Mouse (Mus musculus): ENCODE measurements at regions not wholly inside any gene's neighbourhood (a gene's known extent, or its start where the extent isn't known, plus 50 kb on each side); places are given as distances from the start of the nearest gene placed in this dataset.

- DNase-seq (ENCODE audit: low read depth, low spot score): no peak
These were observed 61.8 kb upstream of the Dync1i1 start for GRCm38 (mm10) chr6:5663433-5664175.

- DNase-seq (ENCODE audit: low read depth, low spot score): peak; percentile 82
These were observed 80.2 kb upstream of the Dync1i1 start for GRCm38 (mm10) chr6:5645150-5645732.

- no peak for DNase-seq (ENCODE audit: low read depth, low spot score)
These were observed 91.2 kb upstream of the Dync1i1 start for GRCm38 (mm10) chr6:5634222-5634621.

- peak; percentile 74 for DNase-seq (ENCODE audit: low read depth, low spot score)
These were observed 92.3 kb upstream of the Dync1i1 start for GRCm38 (mm10) chr6:5633036-5633708.

GRCm38 (mm10) chr6:5624085-5624484, 101.4 kb upstream of the Dync1i1 start:
- peak; percentile 21 for DNase-seq (ENCODE audit: low read depth, low spot score)

GRCm38 (mm10) chr6:5621582-5621981, 103.9 kb upstream of the Dync1i1 start:
- DNase-seq (ENCODE audit: low read depth, low spot score): no peak

GRCm38 (mm10) chr6:5594011-5594410, 97.9 kb upstream of the Pdk4 start:
- peak; percentile 54 for DNase-seq (ENCODE audit: low read depth, low spot score)

GRCm38 (mm10) chr6:5589635-5590034, 93.5 kb upstream of the Pdk4 start:
- peak; percentile 88 for DNase-seq (ENCODE audit: low read depth, low spot score)

GRCm38 (mm10) chr6:5582923-5583525, 86.9 kb upstream of the Pdk4 start:
- peak; percentile 46 for DNase-seq (ENCODE audit: low read depth, low spot score)

- peak; percentile 89 for DNase-seq (ENCODE audit: low read depth, low spot score)
These were observed 80.8 kb upstream of the Pdk4 start for GRCm38 (mm10) chr6:5576891-5577290.

GRCm38 (mm10) chr6:5566582-5566981, 70.5 kb upstream of the Pdk4 start:
- DNase-seq (ENCODE audit: low read depth, low spot score): no peak

- DNase-seq (ENCODE audit: low read depth, low spot score): no peak
These were observed 68.9 kb upstream of the Pdk4 start for GRCm38 (mm10) chr6:5565049-5565448.

GRCm38 (mm10) chr6:5553703-5554394, 57.7 kb upstream of the Pdk4 start:
- DNase-seq (ENCODE audit: low read depth, low spot score): no peak

- DNase-seq (ENCODE audit: low read depth, low spot score): no peak
These were observed 54.0 kb upstream of the Pdk4 start for GRCm38 (mm10) chr6:5550067-5550466.

Data from R1 (cell line).